Mouse (Mus musculus): ENCODE results near the gene Jmjd7. TPM values are rescaled to one million over a fixed set of nuclear protein-coding genes. Genes with fewer than 3 reads are reported as not detected.

Jmjd7 gene
- polyA plus RNA-seq, 1 experiment from 2014 or later = 20.4 TPM

DNA sequence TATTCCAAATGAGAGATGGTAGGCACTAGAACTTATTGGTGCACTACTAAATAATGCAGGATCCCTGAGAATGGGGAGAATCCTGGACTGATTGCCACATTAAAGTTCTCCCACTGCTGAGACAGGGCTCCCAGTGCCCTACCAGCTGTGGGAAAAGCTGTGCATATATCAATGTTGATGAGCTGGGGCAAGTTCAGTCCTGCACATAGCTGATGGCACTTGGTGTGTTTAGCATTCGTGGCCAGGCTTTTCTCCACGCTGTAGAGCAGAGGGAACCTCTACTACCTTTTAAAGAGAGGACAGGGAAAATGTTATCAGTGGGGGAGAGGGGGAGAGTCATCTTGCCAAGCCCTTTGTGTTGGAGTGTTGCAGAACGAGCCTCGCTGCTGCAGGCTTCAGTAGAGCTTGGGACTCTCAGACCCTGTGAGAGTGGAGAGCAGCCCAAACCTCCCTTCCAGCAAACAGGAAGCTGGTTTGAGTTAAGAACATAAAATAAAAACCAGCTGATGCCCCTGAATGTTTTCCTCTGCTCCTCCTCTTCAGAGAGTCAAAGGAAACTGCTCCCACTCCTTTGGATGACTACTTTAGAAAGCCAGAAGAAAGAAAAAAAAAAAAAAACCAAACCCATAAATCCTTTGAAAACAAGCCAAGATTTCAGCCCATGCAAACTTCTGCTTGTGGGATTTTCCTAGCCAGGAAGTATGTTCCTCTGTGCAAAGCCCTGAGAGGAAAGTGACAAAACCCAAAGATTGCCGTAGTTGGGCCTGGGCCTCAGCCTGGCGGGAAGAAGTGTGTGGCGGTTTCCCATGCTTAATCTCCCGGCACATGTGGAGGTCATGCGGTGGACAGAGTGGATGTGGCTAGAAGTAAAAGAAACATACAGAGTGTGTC, 31.6 kb upstream of the Jmjd7 start:
- Histone ChIP-seq H3K4me3 (no peak overlapping the region), H3K4me1 (peaks cover 31% of the 10 kb centered on the region), H3K27me3 (replicated peaks; ENCODE audit: low read depth, poor library complexity, severe bottlenecking) (no peaks in the 10 kb centered on the region), H3K9me3 (no peaks in the 10 kb centered on the region), H3K36me3 (replicated peaks) (peaks cover 9% of the 10 kb centered on the region; the same call in 1 of the 2 replicates), H3K27ac (replicated peaks) (peak overlapping the region; percentile 79)
- whole genome bisulfite sequencing = 57% methylated on average over 9 of the region's 9 CpGs
- DNase-seq (ENCODE audit: low spot score) = peak; percentile 50

DNA sequence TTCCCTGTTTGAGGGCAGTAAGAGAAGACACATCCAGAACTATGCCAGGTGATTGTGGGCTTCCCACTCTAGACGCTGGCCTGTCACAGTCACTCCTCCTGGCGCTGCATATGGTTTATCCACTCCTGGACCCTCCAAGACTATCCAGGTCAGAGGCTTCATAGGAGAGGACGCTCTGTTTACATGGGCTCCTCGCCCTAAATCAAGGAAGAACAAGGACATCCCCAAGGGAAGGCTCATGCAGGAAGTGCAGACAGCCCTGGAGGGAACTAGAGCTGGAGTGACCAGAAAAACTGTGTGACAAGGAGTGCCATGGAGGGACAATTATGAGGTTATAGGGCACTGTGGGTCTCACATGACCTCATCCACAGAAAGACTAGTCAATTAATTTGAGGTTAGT, 29.9 kb upstream of the Jmjd7 start:
- Histone ChIP-seq H3K27me3 (replicated peaks; ENCODE audit: low read depth, poor library complexity, severe bottlenecking) (no peaks in the 10 kb centered on the region), H3K9me3 (no peaks in the 10 kb centered on the region), H3K27ac (replicated peaks) (0 out of 2 replicates have a peak overlapping the region, but pooled peaks have one; percentile 52), H3K4me3 (no peak overlapping the region), H3K36me3 (replicated peaks) (peaks cover 13% of the 10 kb centered on the region; the same call in 1 of the 2 replicates), H3K4me1 (peaks cover 42% of the 10 kb centered on the region)
- no peak for DNase-seq (ENCODE audit: low spot score)
- 88% methylated on average over 4 of the region's 4 CpGs for WGBS

GRCm38 (mm10) chr2:119999731-120000130, 27.6 kb upstream of the Jmjd7 start:
- Histone ChIP-seq H3K4me3 (no peak overlapping the region), H3K27me3 (replicated peaks; ENCODE audit: low read depth, poor library complexity, severe bottlenecking) (no peaks in the 10 kb centered on the region), H3K36me3 (replicated peaks) (peaks cover 20% of the 10 kb centered on the region; the same call in 1 of the 2 replicates), H3K27ac (replicated peaks) (no peak overlapping the region), H3K4me1 (peaks cover 42% of the 10 kb centered on the region), H3K9me3 (no peaks in the 10 kb centered on the region)
- WGBS = 92% methylated on average over 2 of the region's 2 CpGs
- DNase-seq (ENCODE audit: low spot score) = no peak

- no peaks in the 10 kb centered on the region for H3K9me3 ChIP-seq
- H3K36me3 ChIP-seq (replicated peaks) = peaks cover 23% of the 10 kb centered on the region; the same call in 1 of the 2 replicates
- peak overlapping the region; percentile 57 for H3K27ac ChIP-seq (replicated peaks)
- H3K27me3 ChIP-seq (replicated peaks; ENCODE audit: low read depth, poor library complexity, severe bottlenecking) = no peaks in the 10 kb centered on the region
- WGBS = 71% methylated on average over 3 of the region's 3 CpGs
- H3K4me1 ChIP-seq = peaks cover 30% of the 10 kb centered on the region
- DNase-seq (ENCODE audit: low spot score) = no peak
- H3K4me3 ChIP-seq = no peak overlapping the region
Observed at GRCm38 (mm10) chr2:120000882-120001584, 26.2 kb upstream of the Jmjd7 start.

GRCm38 (mm10) chr2:120001956-120002355, 25.3 kb upstream of the Jmjd7 start:
- 70% methylated on average over 4 of the region's 4 CpGs for WGBS
- H3K27ac ChIP-seq (replicated peaks) = no peak overlapping the region

DNA sequence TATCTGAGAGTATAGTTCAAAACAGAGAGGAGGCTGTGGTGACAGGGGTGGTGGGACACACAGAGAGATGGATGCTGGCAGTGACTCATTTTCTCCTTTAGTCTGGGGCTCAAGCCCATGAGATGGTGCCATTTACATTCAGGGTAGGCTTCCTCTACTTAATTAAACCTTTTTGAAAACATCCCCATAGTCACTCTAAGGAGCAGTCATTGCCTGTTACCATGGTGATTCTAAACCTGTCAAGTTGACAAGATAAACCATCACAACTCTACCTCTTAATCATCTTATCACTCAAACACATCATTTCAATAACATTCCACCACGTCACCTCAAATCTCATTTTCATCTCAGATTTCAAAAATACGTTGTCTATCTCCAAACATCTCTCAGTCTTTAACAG, 23.3 kb upstream of the Jmjd7 start:
- Histone ChIP-seq H3K36me3 (replicated peaks) (peaks cover 19% of the 10 kb centered on the region; the same call in 1 of the 2 replicates), H3K27me3 (replicated peaks; ENCODE audit: low read depth, poor library complexity, severe bottlenecking) (no peaks in the 10 kb centered on the region), H3K9me3 (no peaks in the 10 kb centered on the region), H3K27ac (replicated peaks) (no peak overlapping the region), H3K4me3 (no peak overlapping the region), H3K4me1 (peaks cover 16% of the 10 kb centered on the region)
- no peak for DNase-seq (ENCODE audit: low spot score)
- 80% methylated on average over 2 of the region's 2 CpGs for WGBS

More at GRCm38 (mm10) chr2:120001956-120002355, 25.3 kb upstream of the Jmjd7 start:
- Histone ChIP-seq H3K4me3 (no peak overlapping the region), H3K9me3 (no peaks in the 10 kb centered on the region), H3K36me3 (replicated peaks) (peaks cover 19% of the 10 kb centered on the region; the same call in 1 of the 2 replicates), H3K4me1 (peaks cover 21% of the 10 kb centered on the region), H3K27me3 (replicated peaks; ENCODE audit: low read depth, poor library complexity, severe bottlenecking) (no peaks in the 10 kb centered on the region)
- no peak for DNase-seq (ENCODE audit: low spot score)

- no peak for DNase-seq (ENCODE audit: low spot score)
- Histone ChIP-seq H3K4me1 (peaks cover 4% of the 10 kb centered on the region), H3K27ac (replicated peaks) (no peak overlapping the region), H3K4me3 (no peak overlapping the region), H3K9me3 (no peaks in the 10 kb centered on the region), H3K36me3 (replicated peaks) (peaks cover 10% of the 10 kb centered on the region; the same call in 1 of the 2 replicates), H3K27me3 (replicated peaks; ENCODE audit: low read depth, poor library complexity, severe bottlenecking) (no peaks in the 10 kb centered on the region)
- 94% methylated on average over 7 of the region's 7 CpGs for WGBS
Observed at GRCm38 (mm10) chr2:120006696-120007095, 20.6 kb upstream of the Jmjd7 start.

- H3K9me3 ChIP-seq = no peaks in the 10 kb centered on the region
- no peaks in the 10 kb centered on the region for H3K27me3 ChIP-seq (replicated peaks; ENCODE audit: low read depth, poor library complexity, severe bottlenecking)
- no peak for DNase-seq (ENCODE audit: low spot score)
- peaks cover 3% of the 10 kb centered on the region; the same call in 1 of the 2 replicates for H3K4me1 ChIP-seq
- H3K4me3 ChIP-seq = no peak overlapping the region
- H3K27ac ChIP-seq (replicated peaks) = no peak overlapping the region
- WGBS = 76% methylated on average over 4 of the region's 4 CpGs
- peaks cover 10% of the 10 kb centered on the region for H3K36me3 ChIP-seq (replicated peaks)
Observed at GRCm38 (mm10) chr2:120007680-120008210, 19.5 kb upstream of the Jmjd7 start.

- WGBS = 49% methylated on average over 4 of the region's 4 CpGs
- peaks cover 3% of the 10 kb centered on the region; the same call in 1 of the 2 replicates for H3K4me1 ChIP-seq
- no peak for DNase-seq (ENCODE audit: low spot score)
- no peaks in the 10 kb centered on the region for H3K27me3 ChIP-seq (replicated peaks; ENCODE audit: low read depth, poor library complexity, severe bottlenecking)
- H3K9me3 ChIP-seq = no peaks in the 10 kb centered on the region
- H3K36me3 ChIP-seq (replicated peaks) = peaks cover 18% of the 10 kb centered on the region
- H3K27ac ChIP-seq (replicated peaks) = no peak overlapping the region
- H3K4me3 ChIP-seq = no peak overlapping the region
Observed at GRCm38 (mm10) chr2:120008672-120009071, 18.6 kb upstream of the Jmjd7 start.

DNA sequence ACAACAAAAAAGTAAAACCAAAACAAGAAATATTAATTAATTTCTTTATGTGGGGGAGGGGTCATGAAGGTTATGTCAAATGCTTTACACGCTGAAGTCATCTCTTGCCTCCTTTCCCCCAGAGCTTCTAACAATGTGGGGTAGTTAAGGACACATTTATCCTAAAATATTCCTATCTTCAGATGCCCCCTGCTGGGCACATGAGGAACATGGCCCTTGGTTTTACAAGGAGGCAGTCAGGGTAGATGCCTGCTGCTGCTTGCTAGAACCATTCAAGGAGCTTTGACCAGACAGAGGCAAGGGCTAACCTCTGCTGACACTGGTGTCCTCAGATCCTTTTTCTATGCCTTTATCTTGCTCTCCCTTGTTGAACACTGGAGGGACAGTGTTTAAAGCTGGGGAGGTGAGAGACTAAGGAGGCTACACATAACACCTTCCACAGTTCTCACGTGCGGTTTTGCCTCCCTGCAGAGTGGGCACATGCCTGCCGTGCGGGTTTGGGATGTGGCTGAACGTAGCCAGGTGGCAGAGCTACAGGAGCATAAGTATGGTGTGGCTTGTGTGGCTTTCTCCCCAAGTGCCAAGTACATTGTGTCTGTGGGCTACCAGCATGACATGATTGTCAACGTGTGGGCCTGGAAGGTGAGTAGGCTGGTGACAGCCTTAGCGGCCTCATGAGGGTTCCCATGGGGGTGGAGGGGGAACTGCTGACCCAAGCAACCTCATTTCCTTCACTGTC, 15.7 kb upstream of the Jmjd7 start:
- peak; percentile 61 for DNase-seq (ENCODE audit: low spot score)
- WGBS = 80% methylated on average over 8 of the region's 8 CpGs
- Histone ChIP-seq H3K4me3 (no peak overlapping the region), H3K27me3 (replicated peaks; ENCODE audit: low read depth, poor library complexity, severe bottlenecking) (no peaks in the 10 kb centered on the region), H3K27ac (replicated peaks) (no peak overlapping the region), H3K36me3 (replicated peaks) (peaks cover 29% of the 10 kb centered on the region), H3K4me1 (peaks cover 3% of the 10 kb centered on the region; the same call in 1 of the 2 replicates), H3K9me3 (no peaks in the 10 kb centered on the region)

DNA sequence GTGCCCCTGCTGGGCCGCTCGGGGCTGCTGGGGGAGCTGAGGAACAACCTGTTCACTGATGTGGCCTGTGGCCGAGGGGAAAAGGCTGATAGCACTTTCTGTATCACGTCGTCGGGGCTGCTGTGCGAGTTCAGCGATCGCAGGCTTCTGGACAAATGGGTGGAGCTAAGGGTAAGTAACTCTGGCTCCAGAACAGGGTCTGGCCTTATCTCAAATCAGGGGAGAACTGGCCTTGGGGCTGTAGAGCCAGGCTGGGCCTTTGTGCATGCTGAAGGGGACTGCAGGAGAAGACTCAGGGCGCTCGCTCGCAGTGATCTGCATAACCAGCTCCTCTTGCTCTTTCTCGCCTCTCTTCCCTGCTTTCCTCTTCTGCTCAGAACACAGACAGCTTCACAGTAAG, 14.4 kb upstream of the Jmjd7 start:
- Histone ChIP-seq H3K27ac (replicated peaks) (no peak overlapping the region), H3K4me1 (no peaks in the 10 kb centered on the region; the same call in 1 of the 2 replicates), H3K9me3 (no peaks in the 10 kb centered on the region), H3K4me3 (no peak overlapping the region), H3K27me3 (replicated peaks; ENCODE audit: low read depth, poor library complexity, severe bottlenecking) (no peaks in the 10 kb centered on the region), H3K36me3 (replicated peaks) (peaks cover 42% of the 10 kb centered on the region)
- WGBS = 90% methylated on average over 13 of the region's 13 CpGs
- DNase-seq (ENCODE audit: low spot score) = no peak
